Mouse (Mus musculus) midbrain, embryonic 15.5 days (tissue): ENCODE measurements around the gene Ctsl. TPM values are rescaled to one million over a fixed set of nuclear protein-coding genes. Genes with fewer than 3 reads are reported as not detected.

Experiments
- ATAC-seq: fragments of 200-750 bp; cut with Nextera tagmentation; replicated peaks from 2 replicates; pipeline ENCODE4 v1.8.0; 2017; ENCODE audit warnings: moderate TSS enrichment
- H3K27ac ChIP-seq: fragments of 300-500 bp; sonication (generic); 2 replicates; pipeline ENCODE4 v1.5.1; 2015; ENCODE audit warnings: mild to moderate bottlenecking, inconsistent platforms
- H3K27me3 ChIP-seq: fragments of 300-500 bp; sonication (generic); replicated peaks from 2 replicates; pipeline ENCODE4 v1.6.1; 2015; ENCODE audit warnings: inconsistent platforms
- H3K36me3 ChIP-seq: fragments of 300-500 bp; sonication (generic); replicated peaks from 2 replicates; pipeline ENCODE4 v1.6.1; 2015; ENCODE audit warnings: inconsistent platforms
- H3K4me1 ChIP-seq: fragments of 300-500 bp; sonication (generic); 2 replicates; pipeline ENCODE4 v1.6.1; 2015; ENCODE audit warnings: inconsistent platforms
- H3K4me2 ChIP-seq: fragments of 300-500 bp; sonication (generic); 2 replicates; pipeline ENCODE4 v1.6.1; 2015; ENCODE audit warnings: inconsistent platforms, mild to moderate bottlenecking, moderate library complexity
- H3K4me3 ChIP-seq: fragments of 300-500 bp; sonication (generic); 2 replicates; pipeline ENCODE4 v1.5.1; 2015; ENCODE audit warnings: mild to moderate bottlenecking, inconsistent platforms
- H3K9ac ChIP-seq: fragments of 300-500 bp; sonication (generic); 2 replicates; pipeline ENCODE4 v1.6.1; 2015; ENCODE audit warnings: mild to moderate bottlenecking, inconsistent platforms
- H3K9me3 ChIP-seq: fragments of 300-500 bp; sonication (generic); 2 replicates; pipeline ENCODE4 v1.6.1; 2016; ENCODE audit warnings: inconsistent platforms
- WGBS: fragments of 180-500 bp; shearing (Covaris S2); methylation state at CpG from one replicate; pipeline ENCODE4 v1.1.7; 2015; ENCODE audit warnings: mixed read lengths; 5-methylcytosine and 5-hydroxymethylcytosine counted together
- polyA plus RNA-seq: library from polyadenylated mRNA; unstranded; fragments of >200 nt; fragmentation: Nextera tagmentation; extraction: Ambion mirVana; gene quantifications from 2 replicates; pipeline ENCODE4 v1.2.1, GENCODE M21; 2015

The Ctsl gene
- polyA plus RNA-seq, 1 experiment from 2014 or later = 134 TPM

DNA sequence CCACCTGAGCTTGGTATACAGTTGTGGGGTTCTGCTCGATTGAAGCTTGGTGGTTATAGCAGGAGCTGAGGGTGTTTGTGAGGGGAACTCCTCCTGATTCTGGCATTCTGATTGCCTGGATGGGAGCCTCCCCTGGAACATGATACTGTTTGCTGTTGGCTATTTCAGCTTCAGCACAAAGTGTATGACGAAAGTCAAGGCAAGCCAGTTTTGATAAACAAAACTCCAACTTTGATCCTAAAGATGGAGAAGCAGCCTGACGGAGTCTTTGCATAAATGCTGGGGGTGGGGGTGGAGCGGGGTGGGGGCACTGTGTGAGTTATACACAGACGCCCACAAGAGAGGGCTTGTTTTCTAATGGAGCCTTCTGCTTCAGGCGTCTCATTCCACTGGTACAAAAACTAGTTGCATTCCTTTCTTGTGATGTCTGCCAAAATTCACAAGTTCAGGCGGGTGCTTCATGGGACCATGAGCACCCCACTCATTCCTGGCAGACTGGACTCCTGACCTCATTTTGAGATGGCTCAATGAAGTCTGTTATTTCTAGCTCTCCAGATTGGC is 30.2 kb upstream of the Ctsl start:
- Histone ChIP-seq H3K9ac (no peak overlapping the region), H3K4me2 (no peak overlapping the region), H3K4me3 (no peak overlapping the region), H3K9me3 (no peaks in the 10 kb centered on the region), H3K4me1 (no peaks in the 10 kb centered on the region), H3K27ac (no peak overlapping the region), H3K36me3 (no peaks in the 10 kb centered on the region), H3K27me3 (no peaks in the 10 kb centered on the region)
- ATAC-seq = no peak
- WGBS = 64% methylated on average over 7 of the region's 7 CpGs

DNA sequence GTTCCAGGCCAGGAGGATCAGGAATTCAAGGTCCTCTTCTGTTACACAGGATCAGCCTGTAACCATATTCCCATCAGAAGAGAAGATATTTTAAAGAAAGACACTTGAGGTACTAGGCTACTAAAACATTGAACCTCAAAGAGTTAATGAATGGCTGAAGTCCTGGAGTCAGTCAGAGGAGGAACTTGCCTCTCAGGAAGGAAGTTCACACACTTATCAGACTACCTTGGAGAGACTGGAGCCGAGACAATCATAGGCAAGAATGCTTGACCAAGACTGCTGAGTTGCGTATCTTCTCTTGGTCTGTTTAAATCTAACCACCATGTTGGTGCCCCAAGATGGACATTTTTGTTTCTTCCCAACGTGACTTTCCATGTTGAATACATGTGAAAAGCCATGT is 29.2 kb upstream of the Ctsl start:
- Histone ChIP-seq H3K36me3 (no peaks in the 10 kb centered on the region), H3K4me3 (no peak overlapping the region)

DNA sequence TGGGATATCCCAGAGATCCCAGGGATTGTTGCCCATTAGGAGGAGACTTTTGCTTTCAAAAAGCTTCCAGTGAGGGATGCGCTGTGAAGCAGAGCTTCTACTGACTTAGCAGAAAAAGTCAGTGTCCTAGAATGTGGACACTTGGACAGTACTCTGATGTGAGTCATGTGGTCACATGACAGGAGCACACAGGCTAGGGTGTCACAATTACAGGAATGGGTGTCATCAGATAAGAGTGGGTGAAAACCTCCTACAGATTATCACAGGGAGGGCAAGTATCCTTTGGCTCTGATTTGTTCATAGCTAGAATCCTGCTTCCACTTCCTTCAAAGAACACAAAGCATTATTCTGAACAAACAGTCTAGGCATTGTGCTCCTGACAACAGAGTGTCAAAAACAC is 27.4 kb upstream of the Ctsl start:
- Histone ChIP-seq H3K4me2 (no peak overlapping the region), H3K27me3 (no peaks in the 10 kb centered on the region), H3K9ac (no peak overlapping the region), H3K27ac (no peak overlapping the region), H3K4me1 (no peaks in the 10 kb centered on the region), H3K4me3 (no peak overlapping the region), H3K9me3 (no peaks in the 10 kb centered on the region), H3K36me3 (no peaks in the 10 kb centered on the region)
- 100% methylated on average over 1 of the region's 1 CpGs for WGBS
- ATAC-seq = no peak

More for the DNA sequence above, 29.2 kb upstream of the Ctsl start:
- Histone ChIP-seq H3K9ac (no peak overlapping the region), H3K9me3 (no peaks in the 10 kb centered on the region), H3K27me3 (no peaks in the 10 kb centered on the region), H3K4me1 (no peaks in the 10 kb centered on the region), H3K4me2 (no peak overlapping the region), H3K27ac (no peak overlapping the region)
- no peak for ATAC-seq
- 89% methylated on average over 3 of the region's 3 CpGs for WGBS

DNA sequence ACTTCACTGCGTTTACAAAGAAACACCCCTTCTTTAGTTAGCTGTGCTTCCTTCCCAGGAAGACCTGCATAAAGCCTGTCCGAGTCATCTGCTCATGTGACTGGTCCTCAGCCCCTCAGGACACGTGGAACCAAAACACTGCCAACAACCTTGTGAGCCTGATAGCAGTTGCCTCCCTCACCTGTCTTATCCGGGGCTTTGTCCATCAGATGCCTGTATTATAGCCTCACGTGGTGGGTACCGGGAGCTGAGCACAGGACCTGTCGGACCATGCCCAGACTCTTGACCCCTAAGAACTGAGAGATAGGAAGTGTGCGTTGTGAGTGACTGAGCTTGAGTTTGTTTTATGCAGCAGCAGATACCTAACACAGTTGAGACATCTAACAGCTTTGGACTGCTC is 26.3 kb upstream of the Ctsl start:
- H3K27me3 ChIP-seq = no peaks in the 10 kb centered on the region
- no peak overlapping the region for H3K4me3 ChIP-seq
- no peaks in the 10 kb centered on the region for H3K9me3 ChIP-seq
- WGBS = 79% methylated on average over 8 of the region's 8 CpGs
- no peaks in the 10 kb centered on the region for H3K4me1 ChIP-seq
- no peak for ATAC-seq
- H3K4me2 ChIP-seq = no peak overlapping the region
- no peak overlapping the region for H3K9ac ChIP-seq
- no peak overlapping the region for H3K27ac ChIP-seq
- no peaks in the 10 kb centered on the region for H3K36me3 ChIP-seq

DNA sequence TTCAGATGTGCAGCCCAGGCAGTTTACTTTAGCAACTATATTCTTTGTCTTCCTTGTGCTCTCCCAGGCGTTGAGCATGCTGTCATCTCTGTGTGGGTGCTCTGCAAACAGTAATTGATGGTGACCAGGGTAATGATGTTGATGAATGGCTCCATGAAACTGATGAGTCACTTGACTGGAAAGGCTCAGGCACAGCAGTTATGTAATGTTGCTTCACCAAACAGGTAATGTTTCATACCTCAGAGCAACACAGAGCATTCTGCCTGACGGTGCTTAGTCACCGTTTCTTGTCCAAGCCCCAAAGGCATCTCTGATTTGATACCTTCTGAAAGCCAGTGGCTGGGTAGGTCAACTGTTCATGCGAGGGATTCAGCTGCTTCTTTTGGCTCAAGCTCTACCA is 17.7 kb upstream of the Ctsl start:
- ATAC-seq = no peak
- no peaks in the 10 kb centered on the region for H3K36me3 ChIP-seq
- H3K4me2 ChIP-seq = no peak overlapping the region
- no peak overlapping the region for H3K4me3 ChIP-seq
- H3K9ac ChIP-seq = no peak overlapping the region
- H3K27ac ChIP-seq = no peak overlapping the region
- H3K9me3 ChIP-seq = no peaks in the 10 kb centered on the region
- WGBS = 84% methylated on average over 4 of the region's 4 CpGs
- H3K4me1 ChIP-seq = no peaks in the 10 kb centered on the region
- H3K27me3 ChIP-seq = no peaks in the 10 kb centered on the region

DNA sequence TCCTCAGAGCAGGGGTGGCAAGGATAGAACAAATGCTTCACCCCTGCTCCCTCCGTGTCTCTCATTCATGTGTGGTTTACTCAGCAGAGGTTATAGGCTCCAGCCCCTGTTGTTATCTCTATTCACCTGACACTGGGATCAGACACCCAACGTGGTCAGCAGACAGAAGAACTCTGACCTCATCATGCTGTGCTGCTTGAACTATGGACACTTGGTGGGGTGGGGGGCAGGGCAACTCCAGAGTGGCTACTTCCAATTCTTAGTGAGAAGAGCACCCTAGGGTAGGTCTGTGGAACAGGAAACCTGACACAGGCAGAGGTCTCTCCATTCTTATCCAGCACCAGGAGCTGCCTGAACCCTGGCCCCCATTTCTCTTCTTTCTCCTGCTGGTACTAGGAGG is 15.4 kb upstream of the Ctsl start:
- Histone ChIP-seq H3K36me3 (no peaks in the 10 kb centered on the region), H3K9ac (no peak overlapping the region), H3K4me2 (no peak overlapping the region), H3K4me3 (no peak overlapping the region), H3K4me1 (no peaks in the 10 kb centered on the region), H3K27ac (no peak overlapping the region), H3K9me3 (no peaks in the 10 kb centered on the region), H3K27me3 (no peaks in the 10 kb centered on the region)
- WGBS = 44% methylated on average over 2 of the region's 2 CpGs
- no peak for ATAC-seq

DNA sequence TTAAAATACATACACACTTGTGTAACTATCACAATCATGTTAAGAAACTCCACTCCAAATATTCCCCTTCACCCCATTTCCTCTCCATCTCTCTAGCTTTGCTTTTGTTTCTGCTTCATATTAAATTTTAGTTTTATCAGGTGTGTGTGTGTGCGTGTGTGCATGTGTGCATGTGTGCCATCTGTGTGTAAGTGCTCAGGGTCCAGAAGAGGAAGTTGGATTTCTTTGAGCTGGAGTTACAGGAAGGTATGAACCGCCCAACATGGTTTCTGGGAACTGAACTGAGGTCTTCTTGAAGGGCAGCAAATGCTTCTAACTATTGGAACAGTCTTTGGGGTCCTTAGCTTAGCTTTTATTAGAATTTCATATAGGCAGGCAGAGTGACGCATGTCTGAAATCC is 14.2 kb upstream of the Ctsl start:
- Histone ChIP-seq H3K9me3 (no peaks in the 10 kb centered on the region), H3K4me2 (no peak overlapping the region), H3K36me3 (no peaks in the 10 kb centered on the region), H3K27me3 (no peaks in the 10 kb centered on the region), H3K4me3 (no peak overlapping the region), H3K4me1 (no peaks in the 10 kb centered on the region), H3K27ac (no peak overlapping the region), H3K9ac (no peak overlapping the region)
- no peak for ATAC-seq
- 92% methylated on average over 3 of the region's 3 CpGs for WGBS

DNA sequence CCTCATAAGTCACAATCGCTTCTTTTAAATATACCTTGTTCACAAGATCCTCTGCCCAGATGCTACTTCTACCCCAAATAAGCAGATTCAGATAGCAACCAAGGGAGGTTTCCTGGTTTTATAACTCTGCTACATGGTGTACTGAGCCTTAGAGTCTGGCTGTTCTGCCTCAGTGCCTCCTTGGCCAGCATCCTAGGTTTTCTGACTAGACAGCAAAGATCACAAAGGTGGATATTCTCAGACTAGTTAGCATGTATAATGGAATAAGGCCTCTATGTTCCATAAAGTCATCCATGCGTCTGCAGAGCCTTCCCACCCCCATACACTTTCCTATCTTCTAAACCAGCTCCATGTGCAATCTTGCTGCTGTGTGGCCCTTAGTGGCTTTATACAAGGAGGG is 9.6 kb upstream of the Ctsl start:
- ATAC-seq = no peak
- no peaks in the 10 kb centered on the region for H3K9me3 ChIP-seq
- 93% methylated on average over 2 of the region's 2 CpGs for WGBS
- H3K4me2 ChIP-seq = no peak overlapping the region
- H3K27me3 ChIP-seq = no peaks in the 10 kb centered on the region
- no peaks in the 10 kb centered on the region for H3K4me1 ChIP-seq
- no peaks in the 10 kb centered on the region for H3K36me3 ChIP-seq
- H3K27ac ChIP-seq = no peak overlapping the region
- no peak overlapping the region for H3K9ac ChIP-seq
- no peak overlapping the region for H3K4me3 ChIP-seq

DNA sequence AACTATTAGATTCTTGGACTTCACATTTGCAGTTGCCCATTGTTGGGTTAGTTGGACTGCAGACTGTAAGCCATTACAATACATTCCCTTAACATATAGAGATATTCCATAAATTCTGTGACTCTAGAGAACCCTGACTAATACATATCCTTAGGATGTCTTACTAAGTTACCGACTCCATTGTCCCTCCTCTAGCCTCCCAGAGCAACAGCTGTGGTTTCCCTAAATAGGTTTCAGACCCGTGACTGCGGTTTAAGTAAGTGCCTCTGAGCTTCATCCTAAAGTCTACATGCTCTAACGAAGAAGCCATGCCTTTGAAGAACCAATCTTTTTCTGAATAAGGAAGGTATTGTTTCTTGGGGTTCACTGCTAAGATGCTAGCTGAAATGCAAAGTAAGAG is 7.9 kb upstream of the Ctsl start:
- H3K9me3 ChIP-seq = no peaks in the 10 kb centered on the region

DNA sequence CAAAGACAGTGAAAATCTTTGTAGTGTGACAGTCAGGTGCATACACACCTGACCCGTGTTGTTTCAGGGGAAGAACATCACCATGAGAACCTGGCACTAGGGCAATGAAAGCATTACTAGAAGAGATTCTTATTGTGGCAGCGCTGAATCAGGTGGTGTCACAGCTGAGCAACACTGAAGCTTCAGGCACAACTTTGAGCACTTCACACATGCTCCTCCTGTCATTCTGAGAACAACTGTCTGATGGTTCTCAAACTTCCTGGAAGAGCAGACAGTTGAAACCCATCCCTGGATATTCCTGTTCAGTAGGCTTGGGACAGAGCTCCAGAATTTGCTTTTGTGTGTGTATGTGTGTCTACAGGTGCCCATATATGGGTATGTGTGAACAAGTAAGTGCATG is 5.8 kb upstream of the Ctsl start:
- H3K4me3 ChIP-seq = no peak overlapping the region
- H3K4me1 ChIP-seq = no peaks in the 10 kb centered on the region
- no peak overlapping the region for H3K27ac ChIP-seq
- H3K9ac ChIP-seq = no peak overlapping the region
- H3K4me2 ChIP-seq = no peak overlapping the region
- H3K9me3 ChIP-seq = no peaks in the 10 kb centered on the region
- no peaks in the 10 kb centered on the region for H3K27me3 ChIP-seq
- no peaks in the 10 kb centered on the region for H3K36me3 ChIP-seq
- no peak for ATAC-seq
- WGBS = 87% methylated on average over 2 of the region's 2 CpGs

More for the DNA sequence above, 7.9 kb upstream of the Ctsl start:
- 89% methylated on average over 4 of the region's 4 CpGs for WGBS
- Histone ChIP-seq H3K4me3 (no peak overlapping the region), H3K9ac (no peak overlapping the region), H3K27ac (no peak overlapping the region), H3K27me3 (no peaks in the 10 kb centered on the region), H3K36me3 (no peaks in the 10 kb centered on the region), H3K4me1 (no peaks in the 10 kb centered on the region), H3K4me2 (no peak overlapping the region)
- no peak for ATAC-seq

DNA sequence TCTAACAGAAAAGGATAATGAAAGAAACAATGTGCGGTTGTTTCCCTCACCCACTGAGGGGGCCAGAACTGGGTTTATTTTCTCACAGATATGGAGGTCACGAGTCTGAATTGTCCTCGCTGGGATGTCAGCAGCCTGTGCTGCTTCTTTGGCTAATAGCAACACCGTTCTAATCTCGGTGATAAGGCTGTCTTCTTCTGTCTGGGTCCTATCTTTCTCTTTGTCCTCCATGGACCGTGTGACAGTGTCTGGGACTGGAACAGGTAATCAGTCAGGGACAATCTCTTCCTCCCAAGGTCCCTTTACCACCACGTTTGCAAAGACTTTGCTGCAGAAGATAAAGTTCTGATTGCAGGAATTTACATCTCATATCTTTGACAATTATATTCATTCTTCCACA is 4.5 kb upstream of the Ctsl start:
- Histone ChIP-seq H3K27me3 (no peaks in the 10 kb centered on the region), H3K27ac (no peak overlapping the region), H3K4me3 (no peak overlapping the region), H3K4me2 (no peak overlapping the region), H3K36me3 (no peaks in the 10 kb centered on the region), H3K9ac (no peak overlapping the region), H3K4me1 (no peaks in the 10 kb centered on the region), H3K9me3 (no peaks in the 10 kb centered on the region)
- WGBS = 63% methylated on average over 7 of the region's 7 CpGs
- ATAC-seq = no peak

DNA sequence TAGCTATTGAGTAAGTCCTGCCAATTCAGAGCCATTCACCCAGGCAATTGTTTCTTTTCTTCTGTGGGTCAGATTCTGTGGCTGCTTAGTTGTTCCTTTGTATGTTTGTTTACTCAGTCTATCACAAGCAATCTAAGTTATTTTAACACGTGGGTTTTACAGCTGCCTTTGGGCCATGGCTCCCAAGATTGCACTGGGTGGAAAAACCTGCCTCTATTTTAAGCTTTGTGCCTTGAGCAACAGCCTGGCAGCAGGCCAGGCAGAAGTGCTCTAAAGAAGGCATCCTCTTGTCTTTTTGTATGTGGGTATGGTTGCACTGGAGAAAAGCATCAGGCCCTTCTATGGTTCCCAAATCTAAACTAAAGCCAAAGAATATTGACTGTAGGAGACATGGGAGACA is 3.0 kb upstream of the Ctsl start:
- no peaks in the 10 kb centered on the region for H3K36me3 ChIP-seq
- 10% methylated on average over 1 of the region's 1 CpGs for WGBS
- H3K4me1 ChIP-seq = peaks cover 11% of the 10 kb centered on the region
- ATAC-seq = no peak
- no peaks in the 10 kb centered on the region for H3K27me3 ChIP-seq
- no peak overlapping the region for H3K9ac ChIP-seq
- H3K4me3 ChIP-seq = no peak overlapping the region
- no peak overlapping the region for H3K4me2 ChIP-seq
- no peaks in the 10 kb centered on the region for H3K9me3 ChIP-seq
- H3K27ac ChIP-seq = no peak overlapping the region

DNA sequence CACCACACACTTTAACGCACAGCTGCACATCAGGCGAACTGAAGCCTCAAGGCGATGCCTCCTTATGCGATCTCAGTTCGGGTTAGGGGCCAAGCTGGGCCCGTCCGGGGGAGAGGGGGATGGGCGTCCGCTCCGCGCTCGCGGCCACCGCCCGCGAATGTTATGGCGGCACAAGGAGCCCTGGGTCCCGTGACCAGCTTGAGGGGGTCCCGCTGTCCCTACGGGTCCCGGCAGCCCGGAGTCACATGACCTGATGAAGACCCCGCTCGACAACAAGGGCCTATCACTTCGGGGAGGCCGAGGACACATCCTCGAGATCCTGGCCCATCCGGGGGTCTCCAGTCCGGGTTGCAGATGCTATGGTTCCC is 901 bp downstream of the Ctsl start:
- Histone ChIP-seq H3K36me3 (peaks cover 10% of the 10 kb centered on the region; the same call in 1 of the 2 replicates), H3K4me1 (peaks cover 14% of the 10 kb centered on the region), H3K9ac (peak overlapping the region; percentile 58), H3K27me3 (no peaks in the 10 kb centered on the region), H3K27ac (peak overlapping the region; percentile 72), H3K4me2 (peak overlapping the region; percentile 93), H3K9me3 (no peaks in the 10 kb centered on the region), H3K4me3 (peak overlapping the region; percentile 75)
- 0% methylated on average over 23 of the region's 29 CpGs for WGBS
- ATAC-seq = peak; percentile 88
